Mouse (Mus musculus) embryonic facial prominence, embryonic 15.5 days (tissue): ENCODE data around the gene Frmd4b. TPM values are rescaled to one million over a fixed set of nuclear protein-coding genes. Genes with fewer than 3 reads are reported as not detected.

ENCODE experiments used
- ATAC-seq: fragments of 200-750 bp; cut with Nextera tagmentation; 2 replicates; pipeline ENCODE4 v1.8.0; 2017; ENCODE audit warnings: low read depth, moderate TSS enrichment; ENCODE audit not compliant: insufficient number of reproducible peaks, low FRiP score, low TSS enrichment
- H3K27ac ChIP-seq: fragments of 300-500 bp; sonication (generic); replicated peaks from 2 replicates; pipeline ENCODE4 v1.5.1; 2015; ENCODE audit warnings: mild to moderate bottlenecking, inconsistent platforms
- H3K27me3 ChIP-seq: fragments of 300-500 bp; sonication (generic); 2 replicates; pipeline ENCODE4 v1.6.1; 2015; ENCODE audit warnings: inconsistent platforms
- H3K36me3 ChIP-seq: fragments of 300-500 bp; sonication (generic); 2 replicates; pipeline ENCODE4 v1.6.1; 2015; ENCODE audit warnings: mild to moderate bottlenecking, inconsistent platforms
- H3K4me1 ChIP-seq: fragments of 300-500 bp; sonication (generic); 2 replicates; pipeline ENCODE4 v1.6.1; 2015; ENCODE audit warnings: inconsistent platforms
- H3K4me2 ChIP-seq: fragments of 300-500 bp; sonication (generic); replicated peaks from 2 replicates; pipeline ENCODE4 v1.6.1; 2015; ENCODE audit warnings: mild to moderate bottlenecking, inconsistent platforms
- H3K4me3 ChIP-seq: fragments of 300-500 bp; sonication (generic); replicated peaks from 2 replicates; pipeline ENCODE4 v1.5.1; 2015; ENCODE audit warnings: mild to moderate bottlenecking, inconsistent platforms
- H3K9ac ChIP-seq: fragments of 300-500 bp; sonication (generic); 2 replicates; pipeline ENCODE4 v1.6.1; 2015; ENCODE audit warnings: inconsistent platforms
- H3K9me3 ChIP-seq: fragments of 300-500 bp; sonication (generic); replicated peaks from 2 replicates; pipeline ENCODE4 v1.6.1; 2016; ENCODE audit warnings: inconsistent platforms
- whole genome bisulfite sequencing: fragments of 180-500 bp; shearing (Covaris S2); methylation state at CpG from one replicate; pipeline ENCODE4 v1.1.7; 2015; 5-methylcytosine and 5-hydroxymethylcytosine counted together
- polyA plus RNA-seq: library from polyadenylated mRNA; unstranded; fragments of >200 nt; fragmentation: Nextera tagmentation; extraction: Ambion mirVana; gene quantifications from 2 replicates; pipeline ENCODE4 v1.2.1, GENCODE M21; 2015

Gene Frmd4b
- polyA plus RNA-seq, 1 experiment from 2014 or later, result 17.8 TPM

DNA sequence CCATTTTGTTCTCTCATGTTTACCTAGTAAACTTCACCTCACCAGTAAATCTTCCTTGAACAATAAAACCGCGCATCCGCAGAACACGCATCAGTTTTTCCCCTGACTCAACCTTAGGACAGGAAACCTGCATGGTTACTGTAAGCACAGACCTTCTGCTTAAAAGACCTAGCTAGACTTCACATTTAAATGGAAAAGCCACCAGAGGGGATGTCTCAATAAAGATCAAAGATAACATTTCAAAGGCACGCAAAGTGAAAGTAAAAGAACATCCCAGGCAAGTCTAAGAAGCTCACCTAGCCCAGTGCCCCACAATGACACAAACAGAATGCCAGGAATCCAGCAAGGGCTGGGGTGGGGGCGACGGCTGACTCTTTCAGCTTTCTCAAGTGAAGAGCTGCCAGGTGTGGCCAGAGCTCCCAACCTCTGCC is 306.4 kb downstream of the Frmd4b start:
- Histone ChIP-seq H3K27ac (0 out of 2 replicates have a peak overlapping the region, but pooled peaks have one; percentile 73), H3K36me3 (peaks cover 3% of the 10 kb centered on the region; the same call in 1 of the 2 replicates), H3K9ac (no peak overlapping the region), H3K4me3 (peak overlapping the region; percentile 33), H3K27me3 (no peaks in the 10 kb centered on the region), H3K4me2 (peak overlapping the region; percentile 49), H3K4me1 (0 out of 2 replicates have a peak, but pooled peaks cover 7% of the 10 kb centered on the region), H3K9me3 (no peaks in the 10 kb centered on the region)
- no peak for ATAC-seq
- WGBS, result 43% methylated on average over 7 of the region's 7 CpGs

DNA sequence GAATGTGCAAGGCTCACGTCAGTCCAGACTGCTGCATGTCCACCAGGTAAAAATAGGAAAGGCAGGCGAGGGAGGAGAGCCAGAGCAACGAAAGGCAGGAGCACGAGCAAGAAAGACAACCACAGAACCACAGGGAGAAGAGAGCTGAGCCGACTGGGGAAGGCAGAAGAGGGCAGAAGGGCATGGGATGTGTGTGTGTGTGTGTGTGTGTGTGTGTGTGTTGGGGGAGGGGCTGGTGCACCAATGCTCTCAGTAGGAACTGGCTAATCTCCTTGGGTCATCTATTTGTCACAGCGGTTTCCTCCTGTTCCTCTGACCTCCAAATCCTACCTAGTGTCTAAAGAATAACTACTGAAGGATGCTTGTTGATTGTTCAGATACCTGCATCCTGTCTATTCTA is 308.2 kb downstream of the Frmd4b start:
- WGBS, result 54% methylated on average over 6 of the region's 6 CpGs
- no peak overlapping the region for H3K27ac ChIP-seq

DNA sequence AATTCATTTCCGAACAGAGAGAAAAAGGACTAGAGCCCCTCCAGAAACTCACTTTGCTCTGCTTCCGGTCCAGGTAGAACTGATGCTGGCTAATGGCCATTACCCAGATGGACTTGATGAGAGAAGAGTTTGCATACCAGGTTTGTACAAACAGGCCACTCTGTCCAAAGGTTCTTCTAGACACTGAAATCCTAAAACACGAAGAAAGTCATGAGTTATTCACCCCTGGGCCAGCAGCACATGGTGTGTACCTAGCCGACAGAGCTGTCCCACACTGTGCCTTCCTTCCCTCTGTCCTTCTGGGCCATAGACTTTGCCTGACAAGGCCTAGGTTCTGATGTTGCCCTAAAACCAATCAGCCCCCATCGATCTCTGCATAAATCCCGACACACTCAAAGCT is 308.8 kb downstream of the Frmd4b start:
- peaks cover 4% of the 10 kb centered on the region; the same call in 1 of the 2 replicates for H3K36me3 ChIP-seq
- no peaks in the 10 kb centered on the region for H3K9me3 ChIP-seq
- ATAC-seq, result no peak
- no peak overlapping the region for H3K9ac ChIP-seq
- H3K27me3 ChIP-seq, result no peaks in the 10 kb centered on the region
- WGBS, result 85% methylated on average over 6 of the region's 6 CpGs
- peaks cover 14% of the 10 kb centered on the region; the same call in 1 of the 2 replicates for H3K4me1 ChIP-seq
- H3K4me3 ChIP-seq, result no peak overlapping the region
- H3K27ac ChIP-seq, result no peak overlapping the region
- no peak overlapping the region for H3K4me2 ChIP-seq

More for the DNA sequence above, 308.2 kb downstream of the Frmd4b start:
- peaks cover 14% of the 10 kb centered on the region; the same call in 1 of the 2 replicates for H3K4me1 ChIP-seq
- no peak overlapping the region for H3K9ac ChIP-seq
- H3K4me2 ChIP-seq, result no peak overlapping the region
- ATAC-seq, result no peak
- H3K36me3 ChIP-seq, result peaks cover 4% of the 10 kb centered on the region; the same call in 1 of the 2 replicates
- no peak overlapping the region for H3K4me3 ChIP-seq
- no peaks in the 10 kb centered on the region for H3K27me3 ChIP-seq
- no peaks in the 10 kb centered on the region for H3K9me3 ChIP-seq

DNA sequence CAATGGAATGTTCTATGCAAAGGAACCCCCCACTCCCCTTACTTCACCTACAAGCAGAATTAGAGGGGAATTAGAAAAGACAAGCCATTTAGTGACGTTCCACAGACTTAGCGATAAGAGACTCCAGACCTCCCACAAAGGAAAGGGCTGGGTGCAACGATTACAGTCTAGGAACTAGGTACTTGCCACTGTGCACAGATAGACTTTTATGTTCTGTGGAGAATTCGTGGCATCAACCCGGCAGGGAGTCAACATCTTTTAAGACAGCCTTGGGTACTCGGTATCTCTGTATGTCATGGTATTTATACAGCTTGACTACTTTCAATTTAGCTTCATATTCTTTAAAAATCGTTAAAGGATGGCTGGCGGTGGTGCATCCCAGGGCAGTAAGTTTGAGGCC is 310.1 kb downstream of the Frmd4b start:
- Histone ChIP-seq H3K9ac (no peak overlapping the region), H3K36me3 (peaks cover 10% of the 10 kb centered on the region; the same call in 1 of the 2 replicates), H3K4me1 (peaks cover 14% of the 10 kb centered on the region; the same call in 1 of the 2 replicates), H3K27me3 (no peaks in the 10 kb centered on the region), H3K27ac (no peak overlapping the region), H3K4me3 (no peak overlapping the region), H3K4me2 (no peak overlapping the region), H3K9me3 (no peaks in the 10 kb centered on the region)
- no peak for ATAC-seq
- WGBS, result 76% methylated on average over 8 of the region's 8 CpGs

DNA sequence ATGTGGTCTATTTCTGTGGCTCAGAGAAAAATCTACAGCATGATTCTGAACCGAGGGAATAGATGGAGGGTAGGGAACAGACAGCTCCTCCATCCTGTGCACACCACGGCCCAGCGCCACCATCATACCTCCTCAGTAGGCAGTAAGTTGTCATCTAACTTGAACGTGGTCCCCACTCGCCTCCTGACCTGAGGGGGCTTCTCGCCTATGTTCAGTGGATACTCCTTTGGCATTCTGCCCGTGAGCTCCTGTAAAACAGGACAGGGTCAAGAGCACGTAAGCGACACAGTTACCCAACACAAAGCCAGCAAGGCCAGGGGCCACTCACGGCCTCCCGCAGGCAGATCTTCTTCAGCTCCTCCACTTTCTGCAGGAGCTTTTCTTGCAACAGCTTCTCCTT is 311.0 kb downstream of the Frmd4b start:
- 88% methylated on average over 11 of the region's 11 CpGs for WGBS
- Histone ChIP-seq H3K27ac (no peak overlapping the region), H3K9ac (no peak overlapping the region), H3K4me3 (no peak overlapping the region), H3K4me2 (no peak overlapping the region), H3K27me3 (no peaks in the 10 kb centered on the region), H3K36me3 (peaks cover 10% of the 10 kb centered on the region; the same call in 1 of the 2 replicates), H3K9me3 (no peaks in the 10 kb centered on the region), H3K4me1 (peaks cover 12% of the 10 kb centered on the region; the same call in 1 of the 2 replicates)
- no peak for ATAC-seq

DNA sequence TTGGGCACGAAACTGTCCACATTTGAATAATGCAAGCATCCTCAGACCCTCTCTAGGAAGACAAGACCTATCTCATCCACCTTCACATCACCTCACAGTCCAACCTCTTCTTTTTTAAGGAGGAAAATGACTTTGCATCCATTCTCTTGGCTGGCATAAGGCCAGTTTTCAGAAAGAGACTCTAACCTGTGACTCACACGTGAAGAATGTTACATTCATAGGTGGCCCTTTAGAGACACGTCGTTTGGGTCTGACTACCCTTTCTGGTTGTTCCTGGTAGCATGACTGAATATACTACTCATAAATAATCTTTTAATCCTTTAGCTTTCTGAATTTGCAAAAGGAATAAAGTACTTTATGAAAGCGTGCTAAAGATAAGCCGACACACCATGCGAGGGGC is 311.9 kb downstream of the Frmd4b start:
- no peak overlapping the region for H3K9ac ChIP-seq
- no peak overlapping the region for H3K27ac ChIP-seq
- H3K9me3 ChIP-seq, result no peaks in the 10 kb centered on the region
- ATAC-seq, result no peak
- H3K4me2 ChIP-seq, result no peak overlapping the region
- no peak overlapping the region for H3K4me3 ChIP-seq
- 75% methylated on average over 7 of the region's 7 CpGs for WGBS
- peaks cover 7% of the 10 kb centered on the region; the same call in 1 of the 2 replicates for H3K4me1 ChIP-seq
- H3K36me3 ChIP-seq, result peaks cover 10% of the 10 kb centered on the region; the same call in 1 of the 2 replicates
- H3K27me3 ChIP-seq, result no peaks in the 10 kb centered on the region

DNA sequence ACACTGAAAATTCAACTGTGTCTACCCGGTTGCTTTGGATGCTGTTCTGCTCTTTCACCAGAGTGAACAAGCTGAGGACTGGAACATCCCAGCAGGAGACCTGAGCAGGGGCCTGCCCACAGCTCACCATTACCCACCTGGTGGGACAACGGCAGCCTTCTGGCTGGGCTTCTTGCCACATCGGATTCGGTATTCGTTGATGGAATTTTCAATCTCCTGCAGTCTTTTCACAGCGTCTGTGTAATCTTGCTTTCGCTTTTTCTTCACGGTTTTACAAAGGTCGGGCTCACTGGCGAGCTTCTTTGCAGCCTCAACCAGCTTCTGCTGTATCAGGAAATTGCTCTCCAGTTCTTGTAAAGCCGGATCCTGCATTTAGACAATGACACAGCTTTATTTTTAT is 312.3 kb downstream of the Frmd4b start:
- Histone ChIP-seq H3K36me3 (peaks cover 10% of the 10 kb centered on the region; the same call in 1 of the 2 replicates), H3K4me1 (peaks cover 7% of the 10 kb centered on the region; the same call in 1 of the 2 replicates), H3K4me3 (no peak overlapping the region), H3K27ac (no peak overlapping the region), H3K9ac (no peak overlapping the region), H3K4me2 (no peak overlapping the region), H3K27me3 (no peaks in the 10 kb centered on the region), H3K9me3 (no peaks in the 10 kb centered on the region)
- ATAC-seq, result no peak
- WGBS, result 66% methylated on average over 11 of the region's 11 CpGs

DNA sequence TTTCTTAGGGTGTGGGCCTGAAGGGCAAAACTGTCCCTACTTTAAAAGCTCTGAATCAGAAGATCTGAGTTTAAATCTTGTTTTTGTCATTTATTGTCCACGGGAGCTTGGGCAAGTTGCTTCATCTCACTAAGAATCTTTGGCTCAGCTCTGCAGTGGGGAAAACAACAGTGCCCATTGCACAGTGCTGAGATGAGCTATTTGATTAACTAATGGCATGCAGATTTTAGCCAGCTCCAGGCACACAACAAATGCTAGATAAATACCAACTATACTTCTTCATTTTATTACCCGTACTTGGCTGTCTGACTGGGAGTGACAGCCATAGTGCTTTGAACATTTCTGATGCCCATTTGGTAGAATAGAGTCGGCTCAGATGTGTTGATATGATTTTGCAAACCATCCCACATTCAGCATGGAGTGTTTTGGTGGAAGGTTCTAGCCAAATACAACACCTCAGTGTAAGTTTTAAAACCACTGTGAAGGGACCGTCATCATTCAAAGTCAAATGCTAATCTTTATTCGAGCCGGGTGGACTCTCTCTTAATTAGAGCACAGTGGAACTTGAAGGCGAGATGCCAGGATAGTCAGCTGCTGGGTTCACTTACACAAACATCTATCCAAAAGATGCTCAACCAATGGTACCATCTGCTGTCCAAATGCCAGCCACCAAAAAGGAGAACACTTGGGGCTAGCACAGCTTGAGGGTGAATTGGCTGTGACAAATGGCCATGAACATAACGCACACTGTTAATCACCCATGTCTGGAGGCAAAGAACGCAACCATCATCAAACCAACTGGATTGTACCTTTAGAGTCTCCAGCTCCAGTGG is 313.8 kb downstream of the Frmd4b start:
- H3K4me2 ChIP-seq, result no peak overlapping the region
- no peak for ATAC-seq
- no peak overlapping the region for H3K9ac ChIP-seq
- no peaks in the 10 kb centered on the region for H3K27me3 ChIP-seq
- WGBS, result 77% methylated on average over 9 of the region's 9 CpGs
- no peaks in the 10 kb centered on the region for H3K9me3 ChIP-seq
- H3K4me1 ChIP-seq, result peaks cover 7% of the 10 kb centered on the region; the same call in 1 of the 2 replicates
- H3K36me3 ChIP-seq, result peaks cover 10% of the 10 kb centered on the region; the same call in 1 of the 2 replicates
- no peak overlapping the region for H3K4me3 ChIP-seq
- H3K27ac ChIP-seq, result no peak overlapping the region

DNA sequence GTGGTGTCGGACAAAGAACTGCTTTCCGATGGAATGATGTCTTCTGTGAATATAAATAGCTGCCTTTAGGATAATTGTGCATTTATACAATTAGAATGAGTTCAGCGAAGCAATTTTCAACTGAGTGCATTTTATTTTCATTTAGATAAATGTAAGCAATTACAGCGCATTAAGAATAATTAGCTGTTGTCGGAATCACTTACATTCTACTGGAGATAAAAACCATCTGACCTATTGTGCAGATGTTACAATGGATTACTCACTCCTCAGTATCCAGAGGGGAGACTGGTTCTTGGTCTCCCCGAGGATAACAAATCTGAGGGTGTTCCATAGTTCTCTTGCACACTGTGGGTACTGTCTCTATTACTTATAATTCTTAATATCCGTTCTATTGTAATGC is 315.0 kb downstream of the Frmd4b start:
- Histone ChIP-seq H3K9me3 (no peaks in the 10 kb centered on the region), H3K27me3 (no peaks in the 10 kb centered on the region), H3K36me3 (peaks cover 10% of the 10 kb centered on the region), H3K4me2 (no peak overlapping the region), H3K4me1 (peaks cover 7% of the 10 kb centered on the region; the same call in 1 of the 2 replicates), H3K9ac (no peak overlapping the region), H3K4me3 (no peak overlapping the region), H3K27ac (no peak overlapping the region)
- ATAC-seq, result no peak
- WGBS, result 64% methylated on average over 7 of the region's 7 CpGs

DNA sequence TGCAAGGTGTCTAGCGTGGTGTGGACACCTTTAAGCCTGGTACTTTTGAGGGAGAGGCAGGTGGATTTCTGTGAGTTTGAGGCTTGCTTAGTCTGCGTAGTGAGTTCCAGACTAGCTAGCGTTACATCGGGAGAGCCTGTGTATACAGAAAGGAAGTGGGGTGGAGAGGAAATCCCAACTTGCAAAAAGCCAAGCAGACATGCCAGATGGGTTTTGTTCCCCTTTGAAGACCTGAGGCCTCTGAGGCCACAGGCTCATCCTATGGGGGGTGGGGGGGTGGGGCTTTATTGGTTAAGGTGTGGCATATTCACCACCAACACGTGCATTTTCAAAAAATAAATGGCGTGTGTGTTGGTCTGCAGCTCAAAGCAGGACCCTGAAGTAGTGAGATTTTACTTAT is 316.7 kb downstream of the Frmd4b start:
- 86% methylated on average over 6 of the region's 6 CpGs for WGBS
- H3K4me1 ChIP-seq, result peaks cover 7% of the 10 kb centered on the region; the same call in 1 of the 2 replicates
- no peak overlapping the region for H3K4me2 ChIP-seq
- no peak overlapping the region for H3K9ac ChIP-seq
- peaks cover 17% of the 10 kb centered on the region for H3K36me3 ChIP-seq
- H3K27ac ChIP-seq, result no peak overlapping the region
- ATAC-seq, result no peak
- no peaks in the 10 kb centered on the region for H3K9me3 ChIP-seq
- no peaks in the 10 kb centered on the region for H3K27me3 ChIP-seq
- H3K4me3 ChIP-seq, result no peak overlapping the region

DNA sequence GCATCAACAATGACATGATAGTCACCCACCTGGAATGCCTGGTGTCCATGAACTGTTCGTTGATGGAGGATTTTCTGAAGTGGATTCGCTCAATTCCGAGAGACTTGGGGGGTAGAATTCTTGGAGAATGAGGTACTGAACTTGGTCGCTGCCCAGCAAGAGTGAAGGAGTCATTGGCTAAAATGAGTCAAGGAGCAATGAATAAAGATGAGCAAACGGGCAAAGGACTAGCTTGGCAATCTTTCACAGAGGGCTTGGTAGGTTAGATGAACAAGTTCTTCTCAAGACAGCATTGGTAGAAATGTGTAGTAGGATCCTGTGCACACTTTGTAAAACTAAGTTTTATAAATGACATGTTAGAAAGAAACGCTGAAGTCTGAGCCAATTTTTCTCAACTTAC is 317.2 kb downstream of the Frmd4b start:
- no peak overlapping the region for H3K27ac ChIP-seq
- ATAC-seq, result no peak
- no peaks in the 10 kb centered on the region for H3K9me3 ChIP-seq
- 92% methylated on average over 6 of the region's 6 CpGs for WGBS
- peaks cover 22% of the 10 kb centered on the region for H3K36me3 ChIP-seq
- no peak overlapping the region for H3K4me2 ChIP-seq
- H3K27me3 ChIP-seq, result no peaks in the 10 kb centered on the region
- H3K4me1 ChIP-seq, result peaks cover 4% of the 10 kb centered on the region; the same call in 1 of the 2 replicates
- H3K9ac ChIP-seq, result no peak overlapping the region
- no peak overlapping the region for H3K4me3 ChIP-seq
